Mouse (Mus musculus): ENCODE data around the gene Gm572.

DNA sequence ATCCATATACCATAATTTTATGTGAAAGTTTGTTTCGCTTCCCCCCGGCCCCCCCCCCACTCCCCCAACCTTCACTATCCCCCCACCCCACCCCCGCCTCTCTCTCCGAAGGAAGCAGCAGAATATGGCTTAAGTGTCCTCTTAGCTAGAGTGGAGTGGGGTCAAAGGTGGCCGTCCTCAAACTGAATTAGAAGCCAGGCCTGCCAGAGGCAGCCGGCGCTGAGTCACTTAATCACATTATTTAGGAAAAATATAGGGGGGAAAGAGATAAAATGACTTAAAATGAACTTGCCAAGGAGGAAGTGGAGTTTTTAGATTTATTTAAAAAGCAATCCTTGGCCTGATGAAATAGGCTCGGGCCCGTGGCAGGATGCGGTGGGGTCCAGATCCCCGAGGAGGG is 65.7 kb downstream of the Gm572 start:
- TF ChIP-seq POLR2A (IDR thresholded peaks at IDR 0.05; ENCODE audit: low read depth, low read length), result no peak
- no peak for TF ChIP-seq CTCF (IDR thresholded peaks at IDR 0.05; ENCODE audit: extremely low read depth, insufficient read depth, insufficient read length, insufficient replicate concordance)

Measured in spleen, adult 2 months (tissue).